Mouse (Mus musculus) layer of hippocampus, adult 18-20 months (tissue): ENCODE data around the gene Vmn1r77. TPM values are rescaled to one million over a fixed set of nuclear protein-coding genes. Genes with fewer than 3 reads are reported as not detected.
"Not testable (repeated sequence)": the region's sequence is repeated elsewhere in the genome, so short reads cannot be mapped to it uniquely, and the experiment has no call there.

Source experiments
- DNase-seq, 2 experiments: peaks; one replicate each; pipeline ENCODE4 v3.0.0; 2022; ENCODE audit warnings: low spot score in 2 of 2
- long read RNA-seq: library from polyadenylated mRNA; stranded (forward); transcript quantifications from one replicate; pipeline ENCODE4 v2.0.0, GENCODE M21; 2021
- total RNA-seq, 2 experiments: library from RNA; stranded (reverse); gene quantifications; 2 replicates each; pipeline ENCODE4 v1.2.3; 2021

Gene Vmn1r77
- total RNA-seq, result not detected
- long read RNA-seq, result 0 reads

DNA sequence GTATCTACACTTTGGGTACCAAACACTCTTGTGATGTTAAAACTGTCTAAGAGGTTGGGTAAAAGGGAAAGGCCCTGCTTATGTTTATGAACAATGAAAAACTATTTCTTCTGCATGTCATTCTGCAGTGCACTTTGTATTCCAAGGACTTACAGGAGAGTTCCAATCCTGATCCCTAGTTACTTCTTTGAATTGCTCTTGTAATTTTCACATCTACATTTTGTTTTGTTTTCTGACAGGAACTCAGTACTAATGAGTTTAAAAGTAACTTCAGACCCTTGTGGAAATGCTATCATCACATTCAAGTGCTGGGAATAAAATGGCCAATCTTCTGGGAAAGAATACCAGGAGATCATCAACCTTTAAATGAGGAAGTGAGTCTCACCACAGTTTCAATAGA lies at the start of gene Vmn1r77:
Gene Vmn1r77, plus strand, starts transcription at position 301 of the 400 bp plus-strand sequence.
- DNase-seq, result not testable (repeated sequence)

- not testable (repeated sequence) for DNase-seq
These were observed 25.1 kb upstream of the Vmn1r77 start for GRCm38 (mm10) chr7:12011491-12011890.

- DNase-seq, result not testable (repeated sequence)
These were observed 24.2 kb upstream of the Vmn1r77 start for GRCm38 (mm10) chr7:12012392-12012791.

GRCm38 (mm10) chr7:12013106-12013505 lies 23.4 kb upstream of the Vmn1r77 start:
- no peak for DNase-seq

GRCm38 (mm10) chr7:12017829-12018228 lies 18.7 kb upstream of the Vmn1r77 start:
- DNase-seq, result not testable (repeated sequence)

GRCm38 (mm10) chr7:12040664-12041063 lies 4.1 kb downstream of the Vmn1r77 start:
- DNase-seq, result no peak

Other genes with a start within 250 kb of the Vmn1r77 start
- gene Vmn1r74, start 202.8 kb upstream of the Vmn1r77 start, total RNA-seq, result not detected
- gene Vmn1r75, start 162.1 kb upstream of the Vmn1r77 start, total RNA-seq, result not detected
- gene Vmn1r76, start 98.5 kb upstream of the Vmn1r77 start, total RNA-seq, result not detected
- gene Vmn1r78, start 113.5 kb downstream of the Vmn1r77 start, total RNA-seq, result not detected
- gene Vmn1r79, start 134.5 kb downstream of the Vmn1r77 start, total RNA-seq, result not detected
- not detected for gene Vmn1r80, start 152.5 kb downstream of the Vmn1r77 start, total RNA-seq
- not detected for gene Vmn1r81, start 231.5 kb downstream of the Vmn1r77 start, total RNA-seq